Mouse (Mus musculus) R1 (cell line): ENCODE measurements around the gene Fpr3.
"Not testable (repeated sequence)": the region's sequence is repeated elsewhere in the genome, so short reads cannot be mapped to it uniquely, and the experiment has no call there.

Experiments
- DNase-seq: peaks from one replicate; pipeline ENCODE4 v3.0.0-alpha.2; 2018; ENCODE audit warnings: low read depth, low spot score

The Fpr3 gene

DNA sequence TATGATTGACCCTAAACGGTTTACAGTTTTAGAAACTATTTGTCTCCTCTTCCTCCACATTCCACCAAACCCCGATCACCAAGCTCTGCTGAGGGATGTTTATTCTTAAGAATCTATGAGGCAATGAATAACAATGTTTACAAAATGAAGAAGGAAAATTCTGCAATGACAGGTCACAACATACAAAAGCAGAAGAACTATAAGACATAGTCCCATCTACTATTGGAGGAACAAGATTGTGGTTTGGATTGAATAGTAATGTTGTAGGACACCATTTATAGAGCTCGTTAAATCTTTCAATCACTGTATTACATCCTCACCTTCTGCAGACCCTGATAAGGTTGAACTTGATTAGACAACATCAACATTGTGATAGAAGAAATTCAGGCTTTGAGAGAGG lies 5.0 kb upstream of the Fpr3 start:
- DNase-seq = no peak

DNA sequence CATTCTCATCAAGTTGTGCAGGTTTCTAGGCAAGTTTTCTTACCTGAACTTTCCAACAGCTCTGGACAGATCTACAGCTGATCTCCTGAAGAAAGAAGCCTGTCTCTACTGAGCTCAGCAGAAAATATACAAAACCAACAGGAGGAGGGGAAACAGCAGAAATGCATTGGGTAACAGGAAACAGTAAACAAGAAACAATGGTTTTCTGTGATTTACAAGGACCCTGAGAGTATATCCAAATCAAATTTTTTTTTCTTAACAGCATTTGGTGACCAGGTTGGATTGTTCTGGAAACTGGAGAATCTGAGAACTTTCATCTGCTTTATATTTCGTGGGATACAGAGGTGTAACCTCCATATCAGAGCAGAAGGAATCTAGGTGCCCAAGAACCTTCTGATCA lies 3.8 kb upstream of the Fpr3 start, which contains the start of gene Fpr1:
Gene Fpr1 (minus strand): TSS at position 101 of the 400 bp plus-strand sequence.
- no peak for DNase-seq

DNA sequence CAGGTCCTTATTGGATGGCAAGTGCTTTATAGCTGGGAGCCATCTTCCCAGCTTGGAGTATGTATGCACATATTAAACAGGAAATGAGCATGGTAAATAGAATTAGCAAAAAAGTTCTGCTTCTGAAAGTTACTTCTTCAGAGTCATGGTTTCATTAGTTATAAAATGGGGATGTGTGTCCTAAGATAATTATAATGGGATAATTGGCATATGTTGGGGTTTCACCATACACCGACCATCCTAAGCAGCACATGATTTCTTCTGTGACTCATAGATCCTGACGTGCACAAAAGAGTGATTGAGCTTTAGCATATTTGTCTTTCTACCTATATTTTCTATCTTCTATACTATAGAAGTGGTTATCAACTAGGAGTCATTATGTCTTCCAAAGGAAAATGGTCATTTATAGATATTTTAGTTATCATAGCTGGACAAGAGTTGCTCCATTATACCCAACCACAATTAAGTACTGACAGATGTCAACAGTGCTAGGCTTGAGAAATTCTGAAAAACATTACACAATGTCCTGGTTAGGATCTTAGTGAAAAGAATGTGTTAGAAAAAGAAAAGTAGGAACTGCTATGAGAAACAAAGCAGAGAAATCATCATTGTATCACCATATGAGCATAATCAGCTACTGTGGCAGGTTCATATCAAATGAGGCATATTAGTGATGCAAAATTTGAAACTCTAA lies 2.2 kb downstream of the Fpr3 start:
- no peak for DNase-seq

DNA sequence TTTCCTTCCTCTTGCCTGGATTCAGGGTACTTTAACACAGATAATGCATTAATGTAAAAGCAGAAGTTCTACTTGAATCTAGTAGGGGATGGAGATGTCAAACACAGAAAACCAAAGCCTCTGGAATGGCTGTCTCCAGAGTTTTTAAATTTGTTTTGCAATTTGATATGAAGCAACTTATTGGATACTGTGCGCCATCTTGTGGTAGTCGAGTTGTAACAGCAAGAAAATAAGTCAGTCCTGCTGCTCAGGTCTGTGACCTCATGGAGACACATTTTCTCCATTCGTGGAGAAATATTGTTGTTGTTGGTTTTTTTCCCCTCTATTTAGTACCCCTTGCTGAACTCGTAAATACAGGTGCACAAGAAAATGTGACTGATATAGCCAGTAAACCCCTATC lies 8.4 kb downstream of the Fpr3 start:
- peak; percentile 55 for DNase-seq

DNA sequence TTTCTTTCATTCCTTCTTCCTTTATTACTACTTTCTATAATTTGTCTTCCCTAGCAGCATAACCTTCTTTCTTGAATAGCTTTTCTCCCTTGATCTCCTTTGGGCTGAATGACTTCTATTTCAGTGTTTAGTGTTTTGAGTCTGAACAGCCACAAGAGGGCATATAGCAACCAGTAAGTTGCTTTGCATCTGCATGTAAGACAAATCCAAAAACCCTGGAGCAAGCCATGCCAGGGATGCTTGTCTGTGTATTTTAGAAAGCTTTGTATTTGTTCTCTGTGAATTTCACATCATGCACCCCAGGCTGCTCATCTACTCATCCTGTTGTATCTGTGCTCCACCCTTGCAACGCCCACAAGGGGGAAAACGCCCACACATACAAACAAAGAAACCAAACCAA lies 11.6 kb downstream of the Fpr3 start:
- DNase-seq = peak; percentile 24

DNA sequence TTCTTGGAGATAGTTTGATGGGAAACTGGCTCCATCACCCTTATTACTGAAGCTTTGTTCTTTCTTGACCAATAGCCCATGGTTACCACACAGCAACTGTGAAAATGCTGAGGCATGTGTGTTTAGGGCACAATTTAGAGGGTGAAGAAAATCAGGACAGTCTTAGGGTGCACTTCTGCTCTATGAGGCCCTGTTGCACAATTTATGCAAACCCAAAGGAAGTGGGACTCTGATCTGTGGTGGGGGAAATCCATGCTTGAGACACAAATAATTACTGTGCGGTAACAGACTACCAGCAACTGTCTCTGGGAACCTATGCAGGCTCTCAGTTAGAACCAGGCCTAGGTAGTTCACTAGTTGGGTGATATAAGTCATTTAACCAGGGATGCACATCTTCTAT lies 13.1 kb downstream of the Fpr3 start:
- DNase-seq = no peak

DNA sequence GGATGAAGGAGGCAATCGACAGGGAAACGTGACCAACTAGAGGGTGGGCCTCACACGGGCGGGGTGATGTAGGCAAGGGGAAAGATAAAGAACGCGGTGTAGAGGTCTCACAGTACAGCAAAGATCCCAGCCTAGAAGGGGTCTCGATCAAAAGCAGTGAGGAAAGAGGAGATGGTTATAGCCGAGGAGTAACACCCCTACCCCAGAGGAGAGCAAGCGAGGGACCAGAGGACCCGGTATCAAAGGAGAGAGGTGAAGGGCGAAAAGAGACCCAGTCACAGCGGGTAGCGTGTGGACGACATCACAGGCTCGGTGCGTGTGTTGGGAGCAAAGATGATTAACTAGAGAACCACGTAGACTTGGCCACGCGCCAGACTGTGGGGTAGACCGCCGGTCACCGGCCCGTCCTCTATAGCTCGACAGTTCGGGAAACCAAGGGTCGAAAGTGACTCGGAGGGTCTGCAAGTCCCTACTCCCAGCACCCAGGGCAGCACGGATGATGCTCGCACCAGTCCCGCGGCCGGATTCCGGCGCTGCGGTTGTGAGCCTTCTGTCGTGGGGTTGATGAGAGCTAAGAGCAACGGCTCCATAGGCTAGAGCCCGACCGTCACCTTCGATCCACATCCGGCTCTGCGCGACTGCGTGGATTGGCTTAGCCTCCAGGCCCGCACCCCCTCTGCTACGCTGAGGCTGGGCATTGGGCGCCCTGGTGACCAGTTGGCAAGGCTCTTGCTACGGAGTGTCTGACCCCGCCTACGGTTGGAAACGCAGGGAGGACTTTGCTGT lies 22.2 kb downstream of the Fpr3 start:
- peak; percentile 83 for DNase-seq

DNA sequence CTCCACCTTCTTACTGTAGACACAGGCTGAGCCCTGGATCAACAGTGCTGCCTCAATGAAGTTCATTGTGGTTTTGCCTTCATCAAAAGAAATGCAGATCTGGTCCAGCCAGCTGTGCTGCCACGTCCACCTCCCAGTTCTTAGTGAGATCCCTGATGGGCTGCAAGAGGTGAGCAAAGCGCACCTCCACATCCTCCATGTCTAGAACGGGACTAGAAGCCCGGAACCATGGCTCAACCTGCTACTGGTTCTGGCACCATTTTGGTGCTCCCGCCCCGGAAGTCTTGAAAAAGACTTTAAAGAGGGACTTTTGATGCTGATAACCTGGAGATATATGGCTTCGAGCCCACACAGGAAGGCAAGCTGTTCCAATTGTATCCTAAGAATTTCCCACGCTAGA lies 25.0 kb downstream of the Fpr3 start:
- not testable (repeated sequence) for DNase-seq

DNA sequence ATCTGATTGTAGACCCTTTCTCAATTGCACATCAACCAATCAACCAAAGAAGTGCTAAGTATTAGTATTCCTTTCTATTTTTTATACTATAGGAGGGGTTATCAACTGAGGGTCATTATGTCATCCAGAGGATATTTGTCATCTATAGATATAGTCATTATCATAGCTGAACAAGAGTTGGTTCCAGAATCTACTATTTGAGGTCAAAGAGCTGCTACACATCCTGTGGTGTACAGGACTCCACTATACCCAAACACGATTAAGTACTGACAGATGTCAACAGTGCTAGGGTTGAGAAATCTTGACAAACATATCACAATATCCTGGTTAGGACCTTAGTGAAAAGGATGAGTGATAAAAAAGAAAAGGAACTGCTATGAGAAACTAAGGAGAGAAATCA lies 29.7 kb downstream of the Fpr3 start:
- DNase-seq = no peak

DNA sequence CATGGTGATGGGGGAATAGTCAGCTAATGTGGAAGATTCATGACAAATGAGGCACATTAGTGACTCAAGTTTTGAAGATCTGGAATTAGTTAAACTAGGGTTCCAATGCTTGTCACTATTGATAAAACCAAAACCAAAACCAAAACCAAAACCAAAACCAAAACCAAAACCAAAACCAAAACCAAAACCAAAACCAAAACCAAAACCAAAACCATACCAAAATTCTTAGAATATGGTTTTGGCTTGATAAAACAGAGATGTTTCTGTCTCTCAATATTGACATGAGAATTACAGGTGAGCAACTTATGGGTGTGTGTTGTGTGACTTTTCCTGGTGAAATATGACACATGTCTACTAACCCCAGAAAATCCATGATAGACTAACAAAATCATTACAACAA lies 30.1 kb downstream of the Fpr3 start:
- DNase-seq = no peak

DNA sequence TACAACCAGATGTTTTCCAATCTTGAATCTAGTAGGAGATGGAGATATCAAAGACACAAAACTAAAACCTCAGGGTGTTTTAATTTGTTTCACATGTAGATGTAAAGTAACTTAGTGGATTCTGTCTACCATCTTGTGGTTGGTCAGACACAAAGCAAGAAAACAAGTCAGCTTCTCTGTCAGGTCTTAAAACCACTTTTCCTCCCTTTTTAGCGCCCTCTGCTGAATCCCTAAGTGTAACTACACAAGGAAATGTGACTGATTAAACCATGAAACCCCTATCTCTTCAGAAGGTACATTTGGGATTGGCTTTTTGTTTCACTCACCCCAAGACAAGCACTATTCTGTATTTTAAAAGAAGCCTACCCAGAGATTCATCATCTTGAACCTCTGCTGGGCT lies 85.8 kb downstream of the Fpr3 start:
- peak; percentile 21 for DNase-seq

DNA sequence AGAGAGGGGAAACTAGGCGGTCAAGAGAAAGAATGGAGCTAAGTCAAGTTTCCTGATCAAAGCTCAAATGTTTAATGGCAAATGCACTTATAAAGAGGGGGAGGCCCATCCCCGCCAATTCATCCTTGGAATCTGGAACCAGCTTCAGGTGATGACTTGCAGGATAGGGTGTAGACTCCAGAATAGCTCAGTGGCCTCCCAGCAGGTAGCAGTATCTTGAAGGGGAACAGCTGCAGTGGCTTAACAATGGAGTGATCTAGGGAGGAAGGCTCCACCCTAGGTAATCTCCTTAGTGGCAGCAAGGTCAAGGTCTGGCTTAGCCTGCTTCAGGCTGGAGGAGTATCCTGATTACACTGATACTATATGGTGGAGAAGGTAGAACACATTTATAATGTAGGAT lies 93.6 kb downstream of the Fpr3 start:
- peak; percentile 51 for DNase-seq

DNA sequence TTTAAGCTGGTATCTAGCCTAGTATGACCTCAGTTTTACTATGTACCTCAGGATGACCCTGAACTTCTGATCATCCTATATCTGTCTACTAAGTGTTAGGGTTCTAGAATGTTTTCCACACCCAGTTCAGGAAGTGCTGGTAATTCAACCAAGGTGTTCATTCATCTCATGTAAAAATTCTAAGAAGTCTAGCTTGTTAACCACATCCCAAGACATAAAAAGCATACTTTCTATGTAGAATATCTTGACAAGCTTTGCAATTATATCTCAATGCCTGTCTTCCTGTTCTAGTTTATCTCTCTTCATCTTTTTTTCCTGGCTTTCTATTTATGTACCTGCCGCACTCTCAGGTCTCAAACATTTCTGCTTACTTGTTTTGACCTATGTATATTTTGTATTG lies 117.1 kb downstream of the Fpr3 start:
- no peak for DNase-seq
